Mouse (Mus musculus) heart, embryonic 13.5 days (tissue): ENCODE results near the gene A730046J19Rik. TPM values are rescaled to one million over a fixed set of nuclear protein-coding genes. Genes with fewer than 3 reads are reported as not detected.
A peak's percentile ranks its signal among the peaks of the same experiment; 100 is the strongest.

Source experiments
- ATAC-seq: fragments of 200-750 bp; cut with Nextera tagmentation; 2 replicates; pipeline ENCODE4 v1.8.0; 2017; ENCODE audit warnings: moderate TSS enrichment; ENCODE audit not compliant: insufficient number of reproducible peaks, low FRiP score, low TSS enrichment; ENCODE audit errors: extremely low read depth
- H3K27ac ChIP-seq: fragments of 300-500 bp; sonication (generic); replicated peaks from 2 replicates; pipeline ENCODE4 v1.5.1; 2015; ENCODE audit warnings: moderate library complexity, mild to moderate bottlenecking, inconsistent platforms
- H3K27me3 ChIP-seq: fragments of 300-500 bp; sonication (generic); replicated peaks from 2 replicates; pipeline ENCODE4 v1.6.1; 2015; ENCODE audit warnings: mild to moderate bottlenecking, inconsistent platforms
- H3K36me3 ChIP-seq: fragments of 300-500 bp; sonication (generic); 2 replicates; pipeline ENCODE4 v1.6.1; 2015; ENCODE audit warnings: mild to moderate bottlenecking, inconsistent platforms
- H3K4me1 ChIP-seq: fragments of 300-500 bp; sonication (generic); 2 replicates; pipeline ENCODE4 v1.6.1; 2015; ENCODE audit warnings: inconsistent platforms
- H3K4me2 ChIP-seq: fragments of 300-500 bp; sonication (generic); 2 replicates; pipeline ENCODE4 v1.6.1; 2015; ENCODE audit warnings: inconsistent platforms, mild to moderate bottlenecking, moderate library complexity
- H3K4me3 ChIP-seq: fragments of 300-500 bp; sonication (generic); 2 replicates; pipeline ENCODE4 v1.5.1; 2015; ENCODE audit warnings: moderate library complexity, mild to moderate bottlenecking, inconsistent platforms
- H3K9ac ChIP-seq: fragments of 300-500 bp; sonication (generic); 2 replicates; pipeline ENCODE4 v1.6.1; 2015; ENCODE audit warnings: inconsistent platforms, mild to moderate bottlenecking, moderate library complexity
- H3K9me3 ChIP-seq: fragments of 300-500 bp; sonication (generic); 2 replicates; pipeline ENCODE4 v1.6.1; 2016; ENCODE audit warnings: inconsistent platforms
- WGBS: fragments of 180-500 bp; shearing (Covaris S2); methylation state at CpG from one replicate; pipeline ENCODE4 v1.1.7; 2015; ENCODE audit warnings: mixed read lengths; 5-methylcytosine and 5-hydroxymethylcytosine counted together
- polyA plus RNA-seq: library from polyadenylated mRNA; unstranded; fragments of >200 nt; fragmentation: Nextera tagmentation; extraction: Ambion mirVana; gene quantifications from 2 replicates; pipeline ENCODE4 v1.2.1, GENCODE M21; 2015

The A730046J19Rik gene
- 0.25 and 0.40 TPM in 2 replicates for polyA plus RNA-seq

DNA sequence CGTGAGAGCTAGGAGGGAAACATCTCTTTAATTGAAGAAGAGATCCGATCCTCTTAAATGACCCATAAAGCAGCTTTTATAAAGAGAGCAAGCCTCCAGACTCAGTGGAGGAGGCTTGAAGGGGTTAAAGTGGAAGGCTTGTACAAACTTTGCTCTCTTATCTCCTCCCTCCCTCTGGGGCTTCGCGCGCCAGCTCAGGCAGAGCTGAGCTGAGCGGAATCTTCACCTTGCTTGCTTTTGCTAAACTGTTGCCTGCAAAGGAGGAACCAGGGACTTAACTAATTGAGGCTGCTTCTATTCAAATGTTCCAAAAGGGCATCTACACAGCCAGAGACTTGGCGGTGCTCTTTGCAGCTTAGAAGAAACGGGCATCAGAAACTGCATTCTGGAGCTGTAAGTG is at the start of gene A730046J19Rik:
TSS of gene A730046J19Rik (plus strand) at position 173 of the 400 bp plus-strand sequence.
- WGBS = 22% methylated on average over 8 of the region's 8 CpGs
- Histone ChIP-seq H3K36me3 (no peaks in the 10 kb centered on the region), H3K4me3 (peak within 1 kb of the TSS; percentile 40), H3K4me2 (peak within 1 kb of the TSS; percentile 65), H3K9ac (no peak within 1 kb of the TSS), H3K4me1 (no peaks in the 10 kb centered on the region), H3K9me3 (no peaks in the 10 kb centered on the region), H3K27ac (no peak within 1 kb of the TSS), H3K27me3 (no peaks in the 10 kb centered on the region; the same call in 1 of the 2 replicates)
- ATAC-seq = no peak

DNA sequence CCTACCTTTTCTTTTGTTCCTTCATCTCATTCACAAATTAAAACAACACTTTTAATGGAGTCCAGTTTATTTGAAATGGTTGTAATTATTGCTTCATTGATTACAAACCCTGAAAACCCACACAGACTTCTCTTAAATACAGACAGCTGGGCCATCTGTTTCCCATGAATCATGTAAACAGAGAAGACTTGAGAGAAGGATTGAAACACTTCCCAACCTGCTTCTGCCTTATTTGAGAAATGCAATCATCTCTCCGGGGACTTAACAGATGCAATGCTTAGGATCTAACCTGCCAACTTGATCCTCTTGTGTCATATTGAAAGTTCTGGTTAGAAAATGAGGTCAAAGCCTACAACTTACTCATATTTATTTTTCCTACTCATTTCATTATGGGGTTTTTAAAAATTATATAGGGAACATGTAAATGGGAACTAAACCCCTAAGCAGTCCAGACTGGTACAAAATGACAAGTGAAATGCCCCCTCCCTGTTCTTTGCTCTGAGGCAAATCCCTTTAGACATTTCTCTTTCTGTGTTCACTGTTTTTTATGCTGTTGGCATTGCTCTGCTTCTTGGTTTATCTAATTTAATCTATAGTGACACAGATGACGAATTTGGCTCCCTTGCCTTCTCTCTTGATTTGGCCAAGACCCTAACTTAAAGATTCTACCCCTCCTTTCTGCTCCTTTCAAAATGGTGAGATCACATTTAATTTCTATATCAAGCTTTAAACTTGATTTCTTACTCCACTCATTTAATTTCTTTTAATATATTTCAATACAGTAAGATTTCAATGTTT is 48.7 kb upstream of the A730046J19Rik start:
- Histone ChIP-seq H3K4me1 (no peaks in the 10 kb centered on the region), H3K27ac (no peak overlapping the region), H3K36me3 (no peaks in the 10 kb centered on the region), H3K9ac (no peak overlapping the region), H3K27me3 (no peaks in the 10 kb centered on the region), H3K4me2 (no peak overlapping the region), H3K4me3 (no peak overlapping the region), H3K9me3 (no peaks in the 10 kb centered on the region)
- WGBS = 61% methylated on average over 2 of the region's 2 CpGs
- ATAC-seq = no peak

DNA sequence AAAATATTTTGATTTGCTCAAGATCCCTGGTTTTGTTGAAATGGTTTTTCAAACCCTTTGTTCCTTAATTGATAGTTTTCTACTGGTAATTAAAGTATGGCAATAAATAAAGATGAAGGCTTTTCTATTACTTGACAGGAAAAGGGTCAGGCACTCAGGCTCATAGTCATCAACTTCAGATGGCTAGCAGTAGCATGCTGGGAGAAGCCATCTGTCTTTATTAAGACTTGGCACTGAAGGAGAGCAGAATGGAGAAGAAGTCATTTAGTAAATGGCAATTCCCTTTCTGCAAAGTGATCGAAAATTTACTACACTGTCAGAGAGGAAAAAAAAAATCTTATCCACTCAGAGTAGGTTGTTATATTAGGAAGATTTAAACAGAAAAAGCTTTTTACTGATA is 17.2 kb upstream of the A730046J19Rik start:
- no peak for ATAC-seq
- no peaks in the 10 kb centered on the region for H3K36me3 ChIP-seq
- H3K27ac ChIP-seq = no peak overlapping the region
- 60% methylated on average over 1 of the region's 1 CpGs for WGBS
- H3K9ac ChIP-seq = no peak overlapping the region
- H3K4me2 ChIP-seq = no peak overlapping the region
- H3K4me1 ChIP-seq = no peaks in the 10 kb centered on the region
- H3K9me3 ChIP-seq = no peaks in the 10 kb centered on the region
- H3K27me3 ChIP-seq = no peaks in the 10 kb centered on the region
- no peak overlapping the region for H3K4me3 ChIP-seq

DNA sequence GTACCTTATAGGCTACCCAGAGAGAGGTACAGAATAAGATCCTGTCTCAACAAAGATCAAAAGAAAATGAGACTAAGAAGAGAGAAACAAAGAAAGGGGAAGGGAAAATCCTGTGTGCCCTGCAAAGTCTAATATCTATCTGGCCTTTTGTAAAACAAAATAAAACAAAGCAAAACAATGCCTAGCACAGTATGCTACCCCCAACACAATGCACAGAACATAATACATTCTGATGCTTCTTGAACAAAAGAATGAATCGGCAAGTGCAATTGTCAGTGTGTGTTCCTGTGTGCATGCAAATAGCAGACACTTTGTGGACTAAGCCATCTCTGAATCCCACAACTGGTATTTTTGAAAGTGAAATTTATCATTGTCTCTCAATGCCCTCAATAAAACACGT is 3.5 kb upstream of the A730046J19Rik start:
- Histone ChIP-seq H3K4me1 (no peaks in the 10 kb centered on the region), H3K4me3 (no peak overlapping the region), H3K27me3 (no peaks in the 10 kb centered on the region; the same call in 1 of the 2 replicates), H3K9ac (no peak overlapping the region), H3K36me3 (no peaks in the 10 kb centered on the region), H3K27ac (no peak overlapping the region), H3K4me2 (no peak overlapping the region), H3K9me3 (no peaks in the 10 kb centered on the region)
- no peak for ATAC-seq
- WGBS = 80% methylated on average over 2 of the region's 2 CpGs

DNA sequence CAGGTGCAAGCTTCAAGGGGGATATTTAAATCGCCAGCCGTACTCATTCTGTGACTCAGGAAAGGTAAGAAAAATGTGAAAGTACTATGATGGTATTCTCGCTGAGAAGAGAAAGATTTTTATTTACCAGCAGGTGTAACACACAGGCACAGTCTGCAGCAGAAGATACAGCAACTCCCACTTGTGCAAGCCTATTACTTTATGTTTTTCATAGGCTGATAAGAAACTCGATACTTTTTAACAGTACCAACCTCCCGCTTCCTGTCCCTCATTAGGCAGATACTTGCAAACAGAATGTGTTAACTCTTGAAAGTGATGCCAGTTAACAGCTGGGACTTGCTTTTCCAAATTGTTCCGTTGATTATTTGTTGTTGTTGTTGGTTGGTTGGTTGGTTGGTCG is 616 bp downstream of the A730046J19Rik start:
- no peaks in the 10 kb centered on the region for H3K9me3 ChIP-seq
- no peak for ATAC-seq
- WGBS = 17% methylated on average over 7 of the region's 7 CpGs
- H3K27ac ChIP-seq = no peak overlapping the region
- H3K4me2 ChIP-seq = peak overlapping the region; percentile 65
- H3K27me3 ChIP-seq = no peaks in the 10 kb centered on the region; the same call in 1 of the 2 replicates
- peak overlapping the region; percentile 40 for H3K4me3 ChIP-seq
- no peaks in the 10 kb centered on the region for H3K36me3 ChIP-seq
- H3K9ac ChIP-seq = no peak overlapping the region
- H3K4me1 ChIP-seq = no peaks in the 10 kb centered on the region

DNA sequence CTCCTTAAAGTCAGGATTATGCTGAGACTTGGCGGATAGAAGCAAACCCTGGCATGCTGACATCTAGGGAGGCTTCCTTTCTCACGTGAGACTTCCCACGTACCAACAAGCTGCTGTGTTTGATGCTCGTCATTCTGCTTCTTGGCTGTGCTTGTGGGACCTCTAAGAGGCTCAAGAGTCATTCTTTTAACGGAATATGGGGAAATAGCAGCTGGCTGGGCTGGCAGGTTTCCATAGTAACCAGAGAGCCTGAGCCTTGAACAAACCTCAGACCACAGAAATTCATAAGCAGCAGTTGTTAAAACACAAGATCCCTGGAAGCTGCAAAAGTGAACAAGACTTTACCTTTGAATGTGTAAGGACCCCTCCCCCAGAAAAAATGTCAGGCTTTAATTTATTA is 9.4 kb downstream of the A730046J19Rik start:
- Histone ChIP-seq H3K9ac (no peak overlapping the region), H3K36me3 (no peaks in the 10 kb centered on the region), H3K9me3 (no peaks in the 10 kb centered on the region), H3K27me3 (no peaks in the 10 kb centered on the region), H3K4me1 (no peaks in the 10 kb centered on the region), H3K4me3 (no peak overlapping the region), H3K27ac (no peak overlapping the region), H3K4me2 (no peak overlapping the region)
- no peak for ATAC-seq
- WGBS = 38% methylated on average over 5 of the region's 5 CpGs

Other genes starting within 250 kb of the A730046J19Rik start
- 0.84 and 0.99 TPM in 2 replicates for gene Dcx, start 220.4 kb upstream of the A730046J19Rik start, polyA plus RNA-seq
- 9.9 and 10.0 TPM in 2 replicates for gene Alg13, start 164.1 kb downstream of the A730046J19Rik start, polyA plus RNA-seq